Mouse (Mus musculus): ENCODE data around the gene Hoxa9.

The Hoxa9 gene

GRCm38 (mm10) chr6:52230516-52231165 lies at the start of gene Hoxa9:
Hoxa9 (minus strand) TSS chr6:52231089.
- no peak for DNase-seq

- no peak for DNase-seq
Observed at GRCm38 (mm10) chr6:52276920-52277319, 46.0 kb upstream of the Hoxa9 start.

- no peak for DNase-seq
Observed at GRCm38 (mm10) chr6:52276382-52276781, 45.5 kb upstream of the Hoxa9 start.

GRCm38 (mm10) chr6:52275563-52276280 lies 44.8 kb upstream of the Hoxa9 start:
- no peak for DNase-seq

- no peak for DNase-seq
Observed at GRCm38 (mm10) chr6:52274576-52274975, 43.7 kb upstream of the Hoxa9 start.

- no peak for DNase-seq
Observed at GRCm38 (mm10) chr6:52273656-52274280, 42.9 kb upstream of the Hoxa9 start.

- no peak for DNase-seq
Observed at GRCm38 (mm10) chr6:52272766-52273655, 42.1 kb upstream of the Hoxa9 start.

- DNase-seq: no peak
Observed at GRCm38 (mm10) chr6:52270494-52271480, 39.9 kb upstream of the Hoxa9 start.

- DNase-seq: no peak
Observed at GRCm38 (mm10) chr6:52268756-52269155, 37.9 kb upstream of the Hoxa9 start.

GRCm38 (mm10) chr6:52268341-52268740 lies 37.5 kb upstream of the Hoxa9 start:
- no peak for DNase-seq

GRCm38 (mm10) chr6:52267691-52268090 lies 36.8 kb upstream of the Hoxa9 start:
- DNase-seq: no peak

GRCm38 (mm10) chr6:52267221-52267620 lies 36.3 kb upstream of the Hoxa9 start:
- no peak for DNase-seq

GRCm38 (mm10) chr6:52266666-52266985 lies 35.7 kb upstream of the Hoxa9 start:
- no peak for DNase-seq

GRCm38 (mm10) chr6:52265913-52266665 lies 35.2 kb upstream of the Hoxa9 start:
- DNase-seq: no peak

- DNase-seq: no peak
Observed at GRCm38 (mm10) chr6:52265306-52265912, 34.5 kb upstream of the Hoxa9 start.

- no peak for DNase-seq
Observed at GRCm38 (mm10) chr6:52264106-52264790, 33.4 kb upstream of the Hoxa9 start.

- no peak for DNase-seq
Observed at GRCm38 (mm10) chr6:52263321-52263585, 32.4 kb upstream of the Hoxa9 start.

GRCm38 (mm10) chr6:52262463-52263320 lies 31.8 kb upstream of the Hoxa9 start:
- no peak for DNase-seq

GRCm38 (mm10) chr6:52261751-52262462 lies 31.0 kb upstream of the Hoxa9 start:
- DNase-seq: no peak

Measured in right cerebral cortex, postnatal 25 days (tissue).